Mouse (Mus musculus): Measurements from ENCODE around the gene Ppp1r9a.
A peak's percentile ranks its signal among the peaks of the same experiment; 100 is the strongest.

The Ppp1r9a gene

DNA sequence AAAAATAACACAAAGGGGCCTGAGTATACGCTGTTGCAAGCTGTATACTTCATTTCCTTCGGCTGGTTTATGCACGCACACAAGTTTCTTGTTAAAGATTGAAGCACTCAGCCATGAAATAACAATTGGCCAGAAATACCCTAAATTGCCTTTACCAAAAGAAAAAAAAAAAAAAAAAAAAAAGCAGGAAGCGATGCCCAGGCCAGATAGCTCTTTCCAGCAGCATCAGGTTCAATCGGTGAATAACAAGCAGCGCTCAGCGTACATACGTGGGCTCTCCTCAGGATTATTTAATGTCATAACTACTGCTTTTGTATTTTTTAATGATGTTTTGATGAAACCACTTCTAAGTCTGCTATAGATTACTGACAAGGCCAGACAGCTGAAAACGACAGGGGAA, 262.1 kb downstream of the Ppp1r9a start:
- peak; percentile 41 for DNase-seq

DNA sequence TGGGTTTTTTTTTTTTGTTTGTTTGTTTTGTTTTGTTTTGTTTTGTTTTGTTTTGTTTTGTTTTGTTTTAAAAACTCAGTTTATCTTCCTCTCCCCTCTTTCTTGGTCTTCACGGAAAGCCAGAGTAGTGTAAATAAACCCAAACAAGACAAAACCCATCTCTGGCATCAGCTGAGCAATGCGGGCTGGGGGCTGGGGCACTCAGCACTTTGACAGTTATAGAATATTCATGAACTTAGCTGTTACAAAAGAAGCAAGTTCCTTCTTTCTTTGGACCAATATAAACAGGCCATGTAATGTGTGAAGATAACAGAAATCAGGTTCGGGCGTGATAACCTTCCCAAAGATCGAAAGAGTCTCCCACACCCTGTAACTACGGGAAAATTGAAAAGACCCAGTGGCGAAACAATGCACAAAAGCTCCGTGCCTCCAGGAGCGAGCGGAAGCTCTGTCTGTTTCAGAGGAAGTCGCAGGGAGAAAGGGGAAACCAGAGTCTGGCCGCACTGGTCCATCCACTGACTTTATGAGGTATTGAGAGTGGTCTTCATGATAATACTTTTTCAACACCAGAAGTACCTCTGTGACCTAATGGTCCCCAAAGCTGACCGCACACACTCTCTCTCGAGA, 264.4 kb downstream of the Ppp1r9a start:
- DNase-seq = peak; percentile 88

DNA sequence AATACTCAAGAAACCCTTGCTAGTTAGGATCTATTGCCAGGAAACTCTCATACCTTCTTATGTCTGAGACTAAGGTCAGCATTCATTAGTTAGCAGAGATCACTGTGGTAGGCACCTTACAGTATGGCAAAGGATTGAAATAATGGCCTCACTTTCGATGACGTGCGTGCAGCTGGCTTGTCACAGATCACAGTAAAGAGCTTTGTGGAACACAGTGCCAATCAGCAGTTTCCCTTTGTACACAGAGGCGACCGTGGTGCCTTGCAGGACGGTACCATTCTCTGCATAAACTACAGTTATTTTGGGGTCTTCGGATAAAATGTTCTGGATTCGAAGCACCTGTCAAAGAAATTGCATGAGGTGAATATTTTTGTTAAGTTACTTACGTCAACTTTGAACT, 265.4 kb downstream of the Ppp1r9a start:
- DNase-seq = peak; percentile 79

DNA sequence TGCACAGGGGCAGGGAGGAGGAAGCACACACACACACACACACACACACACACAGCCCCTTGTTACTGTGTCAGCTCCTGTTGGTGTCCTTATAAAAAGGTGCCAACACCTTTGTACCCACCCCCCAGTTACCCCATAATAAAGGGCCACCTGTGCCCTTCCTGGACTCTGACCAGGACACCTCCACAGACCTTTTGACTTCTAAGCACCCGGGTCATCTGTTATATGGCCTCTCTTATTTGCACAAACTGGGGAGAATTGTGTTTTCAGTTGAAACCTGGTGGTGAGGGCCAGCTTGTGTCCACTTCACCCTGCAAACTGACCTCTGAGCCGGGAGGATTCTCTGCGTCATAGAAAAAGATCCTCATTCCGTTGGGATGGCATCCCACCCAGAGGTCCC, 268.7 kb downstream of the Ppp1r9a start:
- no peak for DNase-seq

DNA sequence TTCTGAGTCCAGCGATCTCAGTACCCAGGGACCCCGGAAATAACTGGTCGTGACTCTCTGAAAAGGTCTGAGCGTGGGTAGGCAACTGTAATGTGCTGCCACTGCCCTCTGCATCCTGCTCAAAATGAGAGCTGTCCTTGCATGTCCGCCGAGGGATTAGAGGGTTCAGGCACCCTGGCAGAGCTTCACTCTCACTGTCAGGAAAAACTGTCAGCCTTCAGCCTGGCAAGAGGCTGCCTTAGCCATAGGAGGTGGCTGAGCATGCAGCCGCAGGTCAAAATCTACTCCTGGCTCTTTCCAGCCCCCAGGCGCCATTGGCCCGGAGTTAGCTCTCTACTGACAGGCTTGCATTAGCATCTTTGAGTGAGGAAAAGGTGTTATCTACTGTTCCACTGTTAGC, 269.9 kb downstream of the Ppp1r9a start:
- peak; percentile 64 for DNase-seq

DNA sequence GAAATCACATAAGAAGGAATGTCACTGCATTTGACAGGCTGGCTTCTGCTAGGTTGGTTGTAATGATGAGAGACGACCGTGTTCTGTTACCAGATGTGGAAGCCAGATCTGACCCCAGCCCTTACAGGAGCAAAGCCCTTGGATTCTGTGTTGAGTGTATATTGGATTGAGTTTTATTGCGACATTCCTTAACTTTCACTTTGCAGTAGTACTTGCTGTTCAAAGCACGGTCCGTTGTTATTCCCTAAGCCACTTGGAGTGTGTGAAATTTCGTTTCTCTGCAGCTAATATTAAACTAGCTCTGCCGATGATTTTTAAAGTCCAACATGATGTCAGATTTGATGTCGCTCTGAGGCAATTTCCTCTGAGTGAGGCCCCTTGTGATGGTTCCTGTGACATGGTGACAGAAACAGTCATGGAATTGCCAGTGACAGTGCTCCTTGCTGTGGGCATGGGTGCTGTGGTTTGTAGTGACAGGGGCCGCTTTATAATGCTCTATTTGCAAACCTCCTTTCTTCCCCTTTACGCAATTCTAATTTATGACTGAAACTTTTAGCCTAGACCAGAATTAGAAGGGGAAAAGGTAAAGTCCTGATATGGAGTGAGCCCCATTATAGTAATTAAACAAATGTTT, 271.6 kb downstream of the Ppp1r9a start:
- peak; percentile 56 for DNase-seq

DNA sequence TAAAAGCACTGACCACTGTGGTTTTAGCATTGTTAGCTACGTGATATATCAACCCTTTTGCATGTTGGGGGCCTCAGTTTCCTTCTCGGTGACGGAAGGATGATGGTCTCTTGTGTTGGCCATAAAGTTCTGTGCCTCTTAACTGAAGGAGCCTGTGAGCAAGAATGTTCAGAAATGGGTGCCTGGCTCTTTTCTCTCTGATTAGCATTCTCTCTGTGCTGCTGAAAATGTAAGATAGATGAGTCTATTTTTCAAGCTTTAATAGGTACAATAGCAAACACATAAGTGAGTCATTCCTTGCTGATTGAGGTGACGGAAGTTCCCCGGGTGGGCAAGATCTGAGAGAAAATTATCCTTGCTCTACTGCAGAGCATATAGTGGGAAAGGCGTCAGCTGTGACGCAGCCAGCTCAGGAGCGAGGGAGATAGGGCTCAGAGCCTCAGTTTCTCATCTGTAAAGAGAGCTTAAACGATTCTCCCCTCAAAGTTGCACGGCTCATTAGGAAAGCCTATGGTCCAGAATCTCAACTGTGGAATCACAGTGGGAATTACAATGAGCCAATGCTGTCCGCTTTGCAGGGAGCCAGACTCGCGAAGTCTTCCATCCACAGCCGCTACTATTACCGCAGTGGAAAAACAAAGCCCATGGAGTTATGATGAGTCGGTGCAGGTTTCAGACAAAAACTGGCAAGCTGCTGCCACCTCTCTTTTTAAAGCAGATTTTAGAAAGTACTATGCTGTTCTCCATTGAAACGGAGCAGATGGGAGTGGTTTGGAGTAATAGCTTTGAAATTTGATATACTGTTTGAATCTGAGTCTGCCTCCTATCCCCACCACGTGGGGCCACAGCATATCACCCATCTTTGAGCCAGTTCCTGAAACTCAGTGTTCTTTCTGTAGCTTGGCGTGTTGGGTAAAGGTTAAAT, 275.5 kb downstream of the Ppp1r9a start:
- DNase-seq = peak; percentile 62

DNA sequence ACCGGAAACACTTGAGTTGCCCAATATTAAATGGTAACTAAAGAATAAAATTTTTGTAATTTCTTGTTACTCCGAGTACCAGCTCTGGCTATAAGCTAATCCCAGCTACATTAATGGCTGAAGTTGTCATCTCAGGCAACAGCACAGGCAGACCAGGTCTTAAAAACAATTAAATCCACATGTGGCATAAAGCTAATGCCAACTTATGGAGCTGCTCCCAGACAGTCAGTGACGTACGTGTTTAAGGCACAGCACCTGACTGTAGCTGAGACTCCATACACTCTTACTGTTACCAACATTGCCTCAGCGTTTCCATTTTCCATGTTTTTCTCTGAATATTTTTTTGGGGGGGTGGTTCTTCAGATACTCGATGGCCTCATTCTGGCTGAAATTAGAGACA, 276.5 kb downstream of the Ppp1r9a start:
- peak; percentile 12 for DNase-seq

DNA sequence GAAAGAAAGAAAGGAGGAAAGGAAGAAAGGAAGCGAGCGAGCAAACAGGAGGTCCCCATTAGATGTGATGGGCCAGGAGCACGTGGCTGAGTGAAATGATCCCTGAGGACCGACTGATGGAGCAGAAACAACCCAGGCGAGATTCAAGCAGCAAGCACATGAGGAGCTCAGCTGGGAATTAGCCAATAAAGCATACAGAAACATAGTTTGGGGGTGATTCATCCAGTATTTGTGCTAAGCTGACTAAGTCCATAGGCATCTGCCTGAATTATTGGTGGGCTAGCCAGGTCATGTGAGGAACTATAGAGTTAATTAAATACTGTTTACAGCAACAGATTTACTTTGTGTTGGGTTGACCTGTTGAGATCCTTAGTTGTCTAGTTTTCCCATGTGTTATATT, 277.9 kb downstream of the Ppp1r9a start:
- peak; percentile 64 for DNase-seq

DNA sequence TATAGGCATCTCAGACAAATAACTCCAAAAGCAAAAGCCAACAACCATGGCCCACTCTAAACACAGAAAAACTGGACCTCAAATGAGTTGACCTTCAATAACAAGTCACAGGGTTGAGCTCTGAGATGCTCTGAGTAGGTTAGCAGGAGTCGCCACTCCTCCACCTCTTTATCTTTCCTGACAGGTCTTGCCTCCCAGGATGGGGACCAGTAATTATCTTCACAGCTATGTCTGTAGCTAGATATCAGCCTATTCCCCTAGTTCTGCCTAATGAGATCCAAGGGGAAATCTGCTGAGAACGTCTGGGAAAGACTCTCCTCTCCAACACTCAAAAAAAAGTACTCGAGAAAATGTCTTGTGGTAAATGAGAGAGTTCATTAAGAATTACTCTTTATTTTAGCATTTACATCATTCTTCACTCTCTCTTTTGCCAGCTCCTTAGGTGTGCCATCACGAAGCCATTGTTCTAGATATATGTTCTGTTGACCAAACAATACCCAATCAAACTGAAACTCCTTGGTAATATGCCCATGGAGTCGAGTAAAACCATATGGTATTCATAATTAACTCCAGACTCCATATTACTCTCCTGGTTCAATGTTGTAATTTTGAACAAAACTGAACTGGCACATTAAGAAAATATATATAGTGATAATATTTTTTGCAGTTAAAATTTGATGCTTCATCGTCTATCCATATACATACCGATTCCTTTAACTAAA, 283.7 kb downstream of the Ppp1r9a start:
- DNase-seq = peak; percentile 25

DNA sequence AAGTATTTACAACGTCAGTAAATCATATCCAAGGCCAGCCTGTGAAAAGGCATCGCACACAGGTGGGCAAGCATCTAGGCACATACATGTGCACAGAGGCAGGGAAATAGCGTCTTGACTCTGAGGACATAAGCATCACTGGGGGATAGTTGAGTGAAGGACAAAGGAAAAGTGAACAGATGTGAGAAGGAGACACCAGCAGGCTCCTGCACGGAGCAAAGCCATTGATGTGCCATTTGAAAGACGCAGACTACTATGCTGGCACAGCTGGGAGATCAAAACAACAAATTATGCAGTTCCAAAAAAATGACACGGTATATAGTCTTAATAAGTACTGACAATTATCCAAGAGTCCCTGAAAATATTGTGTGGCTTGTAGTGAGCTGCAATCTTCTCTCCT, 284.9 kb downstream of the Ppp1r9a start:
- DNase-seq = peak; percentile 68

DNA sequence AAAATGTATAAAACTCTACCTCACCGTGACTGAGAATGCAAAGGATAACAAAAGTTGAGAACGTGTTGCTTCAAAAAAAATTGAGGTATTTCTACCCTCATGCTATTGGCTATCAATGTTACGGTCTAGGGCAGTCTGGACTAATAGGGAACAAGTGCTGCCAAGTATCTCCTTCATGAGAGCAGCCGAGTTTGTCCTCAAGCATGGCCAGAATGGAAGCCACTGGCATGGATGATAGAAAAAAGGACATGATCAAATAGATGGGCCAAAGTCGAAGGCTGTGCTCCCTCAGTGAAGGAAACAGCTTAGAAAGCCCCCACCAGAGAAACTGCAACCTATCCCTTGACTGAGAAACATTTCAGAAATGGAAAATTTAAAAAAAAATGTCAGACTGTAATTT, 285.3 kb downstream of the Ppp1r9a start:
- DNase-seq = peak; percentile 76

DNA sequence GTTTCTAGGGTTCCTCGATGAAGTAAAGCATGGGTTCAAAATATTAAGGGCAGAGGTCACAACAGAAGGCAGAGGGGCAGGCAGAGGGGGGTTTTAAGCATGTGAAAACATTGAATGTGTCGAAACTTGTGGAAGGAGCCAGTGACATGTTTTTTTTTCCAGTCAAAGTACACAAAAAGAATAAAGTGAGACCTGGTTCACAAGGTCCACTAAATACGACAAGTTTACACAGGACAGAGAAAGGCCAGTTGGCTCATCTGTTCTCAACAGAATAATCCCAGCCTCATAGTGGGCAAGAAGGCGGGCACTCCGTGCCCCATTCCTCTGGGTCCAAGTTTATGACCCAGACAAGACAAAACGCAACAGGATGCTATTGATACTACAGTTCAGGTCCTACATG, 286.2 kb downstream of the Ppp1r9a start:
- DNase-seq = peak; percentile 34

DNA sequence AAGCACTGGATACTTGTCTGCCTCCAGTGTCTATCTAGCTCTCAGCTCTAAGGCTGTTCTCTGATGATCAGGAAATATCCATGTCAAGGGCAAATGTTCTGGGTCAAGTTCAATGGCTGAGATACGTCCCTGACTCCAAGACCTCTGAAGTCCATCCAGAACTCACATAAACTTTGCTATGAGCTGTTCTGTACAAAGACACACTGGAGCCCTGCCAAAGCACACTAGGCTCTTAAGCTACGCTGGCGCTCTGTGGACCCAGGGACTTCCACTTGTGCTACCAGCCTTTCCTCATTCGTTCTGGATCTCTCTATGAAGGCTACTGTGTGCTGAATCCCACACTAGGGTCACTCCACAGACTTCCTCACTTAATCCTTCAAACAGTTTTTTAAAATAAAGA, 286.8 kb downstream of the Ppp1r9a start:
- peak; percentile 75 for DNase-seq

DNA sequence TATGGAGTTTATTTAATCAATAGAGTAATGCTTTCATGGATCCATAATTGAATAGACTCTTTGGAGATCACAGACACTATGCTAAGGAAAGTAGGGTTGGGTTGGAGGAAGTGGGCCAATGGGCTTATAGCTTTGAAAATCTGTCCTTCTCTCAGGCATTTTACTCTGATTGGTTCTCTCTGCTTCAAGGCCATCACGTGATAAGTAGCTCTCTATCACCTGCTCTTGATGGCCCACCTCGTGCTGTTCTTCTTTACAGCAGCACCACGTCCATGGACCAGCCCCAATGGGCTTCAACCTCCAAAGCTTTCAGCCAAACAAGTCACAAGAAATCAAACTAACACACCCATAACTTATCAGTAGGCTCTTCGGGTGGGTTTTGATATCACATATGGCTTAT, 288.0 kb downstream of the Ppp1r9a start:
- DNase-seq = peak; percentile 56

DNA sequence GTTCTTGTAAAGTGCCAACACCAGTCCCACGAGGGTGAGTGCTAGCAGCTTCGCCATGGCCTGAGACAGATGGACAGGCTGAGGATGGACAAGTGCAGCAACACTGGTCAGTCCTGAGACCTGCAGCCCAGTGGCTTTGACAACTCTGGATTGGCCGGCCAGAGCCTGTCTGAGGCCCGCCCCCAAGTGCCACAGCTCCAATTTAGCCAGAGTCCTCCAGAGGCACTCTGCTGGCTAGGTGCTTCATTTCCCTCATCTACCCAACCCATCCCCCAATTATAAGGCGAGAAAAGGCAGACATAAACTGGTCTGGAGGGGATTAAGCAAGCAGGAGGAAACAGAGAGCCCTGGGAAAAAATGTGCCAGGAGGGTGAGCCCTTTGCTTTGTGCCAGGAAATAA, 291.0 kb downstream of the Ppp1r9a start, which contains the start of gene Pon1:
TSS of gene Pon1 (minus strand) at position 254 of the 400 bp plus-strand sequence.
- DNase-seq = peak; percentile 80

DNA sequence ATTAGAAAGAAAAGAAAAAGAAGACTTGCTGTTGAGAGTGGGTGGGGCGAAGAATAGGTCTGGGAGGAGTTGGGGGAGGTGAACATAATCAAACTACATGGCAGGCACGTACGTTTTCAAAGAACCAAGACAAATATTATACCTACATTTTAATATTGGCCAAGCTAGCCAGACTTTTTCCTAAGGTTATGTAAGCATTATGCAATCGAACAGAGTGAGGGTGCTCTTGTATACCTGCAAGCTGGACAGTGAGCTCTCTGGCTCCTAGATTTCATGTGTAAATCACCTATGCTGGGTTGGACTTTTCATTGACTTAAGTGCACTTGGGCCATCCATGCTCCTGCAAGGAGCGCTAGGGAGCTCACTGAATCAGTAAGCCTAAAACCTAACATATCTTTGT, 295.9 kb downstream of the Ppp1r9a start:
- DNase-seq = peak; percentile 36

DNA sequence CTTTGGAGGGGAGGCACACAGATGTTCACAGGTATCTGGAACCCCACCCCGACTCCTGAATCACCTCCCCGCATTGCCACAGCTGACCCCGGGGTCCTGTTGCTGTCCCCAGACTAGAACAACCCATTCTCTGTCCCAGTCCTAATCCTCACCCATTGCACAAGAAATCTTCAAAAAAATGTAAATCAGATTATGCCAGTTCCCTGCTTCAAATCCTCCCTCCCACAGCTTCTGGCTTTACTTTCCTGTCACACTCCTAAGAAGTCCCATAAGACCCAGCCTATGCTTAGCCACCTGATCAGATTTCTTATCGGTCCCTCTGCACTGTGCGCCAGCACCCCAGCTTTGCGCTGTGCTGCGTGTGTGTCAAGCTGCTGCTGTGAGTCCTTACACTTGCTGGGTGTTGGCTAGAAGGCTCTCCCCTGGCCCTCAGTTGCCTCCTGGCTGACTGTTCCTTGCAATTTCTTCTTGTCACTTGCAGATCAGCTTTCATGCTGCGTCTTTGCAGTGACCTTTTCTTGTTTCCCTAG, 296.7 kb downstream of the Ppp1r9a start:
- peak; percentile 82 for DNase-seq

DNA sequence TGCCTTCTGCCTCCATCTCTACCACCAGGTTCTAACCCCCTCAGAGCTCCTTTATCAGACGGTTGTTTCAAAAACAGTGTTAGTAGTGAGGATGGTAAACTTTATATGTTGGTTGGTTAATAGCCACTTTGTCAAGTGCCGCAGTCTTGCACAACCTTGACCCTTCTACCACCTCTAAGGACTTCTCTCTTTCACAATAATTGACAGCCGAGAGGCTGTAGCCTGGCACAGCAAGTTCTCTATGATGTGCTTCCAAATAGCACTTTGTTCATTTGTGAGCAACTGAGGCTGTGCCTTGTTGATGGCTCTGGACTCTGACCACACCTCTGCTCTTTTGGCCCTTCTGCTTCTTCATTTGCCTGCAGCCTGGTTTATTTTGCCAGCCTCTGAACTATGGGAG, 297.2 kb downstream of the Ppp1r9a start:
- DNase-seq = peak; percentile 75

DNA sequence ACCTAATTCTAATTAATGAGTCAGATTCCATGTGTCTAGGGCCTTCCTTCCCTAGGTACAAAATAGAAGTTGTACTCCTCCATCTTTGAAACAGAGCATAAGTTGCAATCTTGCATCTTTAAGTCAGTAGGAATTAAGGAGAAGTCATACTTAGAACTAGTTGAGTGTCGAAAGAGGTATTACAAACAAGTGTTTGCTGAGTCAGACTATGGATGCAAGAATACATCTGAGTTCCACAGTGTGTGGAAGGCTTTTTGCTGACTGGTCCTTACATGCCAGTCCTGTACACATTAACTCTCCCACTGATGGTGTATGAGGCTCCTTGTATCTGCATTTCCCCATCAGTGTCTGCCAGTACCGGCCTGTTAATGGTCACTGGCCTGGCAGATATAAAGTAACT, 305.1 kb downstream of the Ppp1r9a start:
- no peak for DNase-seq

Data from heart, adult 11 months (tissue).